Mouse (Mus musculus) mouse trophoblast stem cell (cell line): Measurements from ENCODE around the gene Cyp2b10.
"Not testable (repeated sequence)": the region's sequence is repeated elsewhere in the genome, so short reads cannot be mapped to it uniquely, and the experiment has no call there.

Experiments used
- in situ Hi-C, 2 experiments: fragments of 300-500 bp; cut with MseI, MboI; formaldehyde crosslinking; loops; 2 replicates in 1 of 2; 3 replicates in 1 of 2; pipeline ENCODE4 v1.15.1; 2025

The Cyp2b10 gene

DNA sequence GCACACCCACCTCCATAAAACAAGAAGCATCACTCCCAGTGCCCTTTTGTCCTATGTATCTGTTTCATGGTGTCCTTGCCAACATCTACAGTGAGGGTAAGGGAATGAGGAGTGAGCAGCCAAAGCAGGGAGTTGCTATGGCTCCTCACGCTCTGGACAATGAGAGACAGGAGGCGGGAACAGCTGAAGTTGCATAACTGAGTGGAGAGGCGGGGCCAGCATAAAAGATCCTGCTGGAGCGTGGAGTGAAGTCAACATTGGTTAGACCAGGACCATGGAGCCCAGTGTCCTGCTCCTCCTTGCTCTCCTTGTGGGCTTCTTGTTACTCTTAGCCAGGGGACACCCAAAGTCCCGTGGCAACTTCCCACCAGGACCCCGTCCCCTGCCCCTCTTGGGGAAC is at the start of gene Cyp2b10:
Cyp2b10 (plus strand) TSS at position 210 of the 400 bp plus-strand sequence.
- in situ Hi-C loops = no loop called here

DNA sequence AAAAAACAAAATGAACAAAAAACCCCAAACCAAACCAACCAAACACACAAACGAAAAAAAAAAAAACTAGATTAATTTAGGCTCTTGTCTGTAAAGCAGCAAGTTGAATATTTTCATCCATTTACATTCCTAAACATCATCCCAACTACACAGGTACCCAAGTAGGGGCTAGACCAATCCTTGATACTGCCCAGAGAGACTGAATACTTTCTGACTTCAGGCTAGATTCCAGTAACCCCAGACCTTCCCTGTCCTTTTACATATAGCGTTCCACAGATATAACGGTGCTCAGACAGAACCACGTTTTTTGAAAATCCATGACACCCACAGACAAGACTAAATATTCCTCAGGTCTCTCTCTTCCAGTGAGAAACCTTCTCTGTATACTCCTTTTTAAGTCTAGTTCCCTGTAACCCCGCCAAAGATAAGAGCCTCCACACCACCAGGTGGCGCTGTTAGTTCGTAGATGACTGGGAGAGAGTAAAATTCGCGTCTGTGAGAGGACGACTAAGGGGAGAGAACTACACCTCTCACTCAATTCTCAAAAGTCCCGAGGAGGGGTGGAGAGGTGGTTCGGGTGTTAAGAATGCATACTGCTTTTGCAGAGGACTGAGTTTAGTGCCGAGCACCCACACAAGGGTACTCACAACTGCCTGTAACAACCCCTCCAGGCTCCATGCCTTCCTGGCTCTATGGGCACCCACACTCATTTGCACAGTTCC is 49.5 kb upstream of the Cyp2b10 start:
- in situ Hi-C loops = no loop called here

DNA sequence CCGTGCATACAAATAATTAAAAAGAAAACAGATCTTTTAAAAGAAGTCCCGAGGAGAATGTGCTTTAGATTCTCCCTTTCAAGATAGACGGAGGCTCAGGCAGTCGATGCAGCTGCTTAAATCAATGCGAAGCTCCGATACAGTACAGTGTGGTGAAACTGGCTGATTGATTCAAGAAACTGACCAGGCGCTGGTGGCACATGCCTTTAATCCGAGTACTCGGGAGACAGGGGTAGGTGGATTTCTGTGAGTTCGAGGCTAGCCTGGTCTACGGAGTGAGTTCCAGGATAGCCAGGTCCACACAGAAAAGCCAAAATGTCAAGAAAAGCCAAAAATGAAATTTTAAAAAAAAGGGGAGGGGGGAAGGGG is 49.0 kb upstream of the Cyp2b10 start:
- in situ Hi-C loops = no loop called here

DNA sequence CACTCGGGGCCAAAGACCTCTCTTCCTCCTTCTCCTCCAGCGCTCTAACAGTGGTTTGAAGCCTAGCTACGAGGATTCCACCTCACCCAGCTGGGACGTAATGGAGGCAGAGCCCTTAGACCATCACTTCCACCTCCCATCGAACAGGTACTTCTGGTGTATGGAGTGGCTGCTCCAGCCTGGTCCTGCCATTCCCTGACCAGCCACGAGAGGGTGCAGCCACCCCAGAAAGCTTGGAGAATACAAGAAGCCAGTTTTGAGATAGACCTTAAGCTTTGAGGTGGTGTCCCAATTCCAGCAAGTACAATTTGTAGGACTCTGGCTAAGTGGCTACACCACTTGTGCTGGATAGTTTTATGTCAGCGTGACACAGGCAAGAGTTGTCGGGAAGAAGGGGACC is 42.3 kb upstream of the Cyp2b10 start:
- in situ Hi-C loops = loop anchor here in 1 of 2 experiments (5.0 kb wide), 1 partner anchor 47 kb away; no protein-coding TSS in a partner anchor

DNA sequence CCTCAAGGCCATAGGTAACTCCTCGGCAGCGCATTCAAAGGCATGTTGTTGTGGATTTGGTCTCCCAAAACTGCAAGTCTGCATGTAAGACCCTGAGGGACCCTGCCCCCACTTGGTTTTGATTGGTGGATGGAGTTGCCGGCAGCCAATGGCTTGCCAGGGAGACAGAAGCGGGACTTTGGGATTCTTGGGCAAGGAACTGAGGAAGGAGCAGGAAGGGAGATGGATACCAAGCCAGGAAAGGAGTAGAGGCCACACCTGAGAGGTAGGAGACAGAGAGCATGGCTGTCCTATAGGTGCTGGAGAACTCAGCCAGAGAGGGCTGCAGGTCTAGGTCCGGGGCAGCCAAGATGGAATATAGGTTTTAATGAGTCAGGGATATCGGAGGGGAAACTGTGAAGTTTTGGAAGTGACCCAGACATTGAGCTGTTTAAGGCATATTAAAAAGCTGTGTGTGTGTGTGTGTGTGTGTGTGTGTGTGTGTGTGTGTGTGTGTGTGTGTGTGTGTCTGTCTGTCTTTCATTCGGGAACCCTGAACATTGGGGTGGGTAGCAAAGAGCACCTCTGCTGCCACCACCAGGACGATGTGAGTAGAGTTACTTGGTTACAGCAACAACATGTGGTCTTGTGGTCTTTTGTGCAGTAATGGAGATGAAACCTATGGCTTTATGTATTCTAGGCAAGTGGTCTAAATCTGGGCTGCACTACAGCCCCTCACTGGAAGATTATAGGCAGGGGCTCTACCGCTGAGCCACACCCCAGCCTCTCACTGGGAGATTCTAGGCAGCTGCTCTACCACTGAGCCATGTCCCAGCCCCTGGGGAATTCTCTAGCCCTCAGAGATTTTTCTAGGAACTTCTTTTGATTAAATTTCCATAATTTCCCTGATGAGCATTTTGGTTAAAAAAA is 37.2 kb upstream of the Cyp2b10 start:
- in situ Hi-C loops = loop anchor here in 1 of 2 experiments (5.0 kb wide), 1 partner anchor 42 kb away; no protein-coding TSS in a partner anchor

DNA sequence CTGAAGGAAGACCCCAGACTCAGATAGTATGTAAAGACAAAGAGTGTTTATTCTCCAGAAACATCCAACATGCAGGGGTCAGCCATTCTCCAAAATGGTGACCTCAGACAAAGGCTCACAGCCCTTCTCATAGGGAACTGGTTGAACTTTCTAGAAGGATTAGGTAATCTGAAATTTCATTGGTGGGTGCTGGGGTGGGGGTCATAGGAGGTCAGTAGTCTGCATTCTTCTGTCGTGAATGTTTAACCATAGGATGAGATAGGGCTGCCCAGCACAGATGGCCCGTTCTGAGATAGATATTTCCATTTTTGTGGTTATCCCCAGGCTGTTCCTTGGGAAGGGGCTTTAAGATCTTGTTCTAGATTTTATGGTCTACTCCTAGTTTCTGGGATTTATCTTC is 35.1 kb upstream of the Cyp2b10 start:
- in situ Hi-C loops = no loop called here

DNA sequence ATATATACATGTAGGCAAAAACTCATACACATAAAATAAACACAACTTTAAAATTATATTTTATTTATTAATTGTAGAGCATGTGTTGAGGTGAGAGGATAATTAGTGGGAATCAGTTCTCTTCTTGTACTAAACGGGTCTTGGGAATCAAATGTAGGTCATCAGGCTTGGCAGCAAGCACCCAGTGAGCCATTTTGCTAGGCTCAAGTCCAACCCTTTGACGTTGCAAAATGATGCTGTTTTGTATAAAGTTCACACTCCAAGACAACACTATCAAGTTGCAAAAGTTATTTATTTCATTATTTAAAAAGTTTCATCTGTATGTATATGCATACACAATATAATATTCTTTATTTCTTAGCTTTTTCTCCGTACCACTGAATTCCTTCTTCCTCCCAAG is 33.7 kb upstream of the Cyp2b10 start:
- in situ Hi-C loops = no loop called here

DNA sequence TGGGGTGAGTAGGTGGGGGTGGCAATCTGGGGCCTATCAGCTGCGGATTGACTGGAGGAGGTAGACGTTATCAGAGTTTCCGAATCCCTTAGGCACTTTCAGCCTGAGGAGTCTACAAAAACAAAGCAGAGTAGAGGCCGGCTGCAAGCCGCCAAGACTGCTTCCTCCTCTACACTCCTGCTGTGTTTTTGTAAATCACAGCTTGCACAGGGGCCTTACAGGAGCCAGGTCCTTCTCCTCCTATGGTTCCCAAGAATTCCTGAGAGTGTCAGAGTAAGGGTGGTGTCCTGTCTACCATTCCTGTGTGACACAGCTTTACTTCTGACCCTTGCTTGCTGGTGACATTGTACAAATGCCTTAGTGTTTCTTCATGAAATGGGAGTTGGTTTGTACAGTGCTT is 32.6 kb upstream of the Cyp2b10 start:
- in situ Hi-C loops = loop anchor here in 1 of 2 experiments (5.0 kb wide), 1 partner anchor 37 kb away; no protein-coding TSS in a partner anchor

DNA sequence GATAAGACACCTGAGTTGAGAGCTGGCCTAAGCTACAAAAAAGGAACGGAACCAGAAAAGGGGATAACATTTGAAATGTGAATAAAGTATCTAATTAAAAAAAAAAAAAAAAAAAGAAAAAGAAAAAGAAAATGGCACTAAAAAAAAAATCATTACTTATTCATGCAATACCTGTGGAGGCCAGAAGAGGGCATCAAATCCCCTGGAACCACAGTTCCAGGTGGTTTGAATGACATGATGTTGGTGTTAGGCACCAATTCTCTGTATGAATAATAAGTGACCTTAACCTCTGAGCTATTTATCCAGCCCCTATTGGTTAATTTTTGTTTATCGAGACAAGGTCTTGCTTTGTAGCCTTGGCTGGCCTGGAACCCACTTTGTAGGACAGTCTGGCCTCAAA is 27.6 kb upstream of the Cyp2b10 start:
- in situ Hi-C loops = loop anchor here in 1 of 2 experiments (5.0 kb wide), 1 partner anchor 33 kb away; no protein-coding TSS in a partner anchor

DNA sequence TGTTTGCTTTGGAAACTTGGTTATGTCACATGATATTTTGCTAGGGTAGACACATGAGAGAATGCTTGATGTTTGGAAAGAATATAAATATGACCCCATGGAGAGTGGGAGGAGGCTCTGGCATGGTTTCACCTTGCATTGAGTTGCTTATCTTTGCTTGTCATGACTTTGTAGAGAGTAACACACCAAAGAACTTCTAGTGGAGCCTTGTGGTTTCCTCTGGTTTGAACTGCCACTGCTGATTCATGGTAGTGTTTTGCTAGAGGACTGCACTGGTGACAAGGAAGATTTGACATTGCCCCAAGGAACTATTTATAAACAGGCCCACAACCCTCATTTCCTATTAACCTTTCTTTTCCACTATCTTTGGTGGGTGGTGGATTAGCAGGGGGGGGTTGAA is 24.8 kb upstream of the Cyp2b10 start:
- in situ Hi-C loops = no loop called here

DNA sequence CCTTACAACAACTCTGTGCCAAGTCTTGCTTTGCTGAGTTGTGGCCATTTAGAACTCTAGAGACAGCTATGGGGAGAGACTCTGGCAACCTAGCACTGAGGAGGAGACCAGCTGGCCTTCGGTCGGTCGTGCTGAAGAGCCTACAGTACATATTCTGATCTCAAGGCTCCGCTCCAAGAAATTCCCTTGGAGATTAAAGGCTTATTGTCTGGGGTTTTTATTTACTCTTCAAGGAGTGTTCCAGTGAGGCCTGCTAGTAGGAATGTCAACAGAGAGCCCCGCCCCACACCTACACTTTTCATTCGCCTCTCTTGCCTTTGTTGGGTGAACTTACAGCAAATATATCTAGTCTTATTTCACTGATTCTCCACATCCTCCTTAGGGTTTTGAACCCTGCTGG is 18.7 kb upstream of the Cyp2b10 start:
- in situ Hi-C loops = no loop called here

DNA sequence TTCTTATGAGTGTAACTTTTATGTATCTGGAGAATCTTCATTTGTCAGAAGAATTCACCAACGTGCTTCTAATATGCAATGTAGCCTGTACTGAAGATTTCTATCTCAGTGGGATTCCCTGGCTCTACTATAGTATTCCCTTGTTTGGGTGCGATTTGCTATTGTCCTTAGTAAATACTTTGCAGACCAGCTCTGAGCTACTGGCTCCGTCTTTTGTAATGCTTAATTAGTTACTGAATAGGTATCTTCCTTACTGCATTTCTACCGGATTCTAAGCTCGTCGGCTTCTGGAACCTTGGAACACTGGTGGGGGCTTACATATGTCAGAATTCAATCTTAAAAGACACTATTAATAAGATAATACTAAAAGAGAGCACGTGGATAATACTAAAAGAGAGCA is 16.7 kb upstream of the Cyp2b10 start:
- in situ Hi-C loops = not testable (repeated sequence)

DNA sequence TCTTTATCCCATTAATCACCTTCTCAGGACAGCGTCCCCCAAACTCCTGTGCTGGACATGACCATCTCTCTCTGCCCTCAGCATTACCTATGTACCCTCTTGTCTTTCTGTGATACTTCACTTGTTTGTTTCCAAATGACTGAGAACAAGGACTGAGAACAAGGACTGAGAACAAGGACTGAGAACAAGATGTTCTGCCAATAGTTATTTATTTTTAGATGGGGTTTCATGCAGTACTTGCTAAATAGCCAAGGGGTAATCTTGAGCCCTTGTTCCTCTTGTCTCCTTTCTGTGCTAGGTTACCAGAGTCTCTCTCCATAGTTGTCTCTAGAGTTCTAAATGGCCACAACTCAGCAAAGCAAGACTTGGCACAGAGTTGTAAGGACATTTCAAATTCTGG is 13.1 kb upstream of the Cyp2b10 start:
- in situ Hi-C loops = no loop called here

DNA sequence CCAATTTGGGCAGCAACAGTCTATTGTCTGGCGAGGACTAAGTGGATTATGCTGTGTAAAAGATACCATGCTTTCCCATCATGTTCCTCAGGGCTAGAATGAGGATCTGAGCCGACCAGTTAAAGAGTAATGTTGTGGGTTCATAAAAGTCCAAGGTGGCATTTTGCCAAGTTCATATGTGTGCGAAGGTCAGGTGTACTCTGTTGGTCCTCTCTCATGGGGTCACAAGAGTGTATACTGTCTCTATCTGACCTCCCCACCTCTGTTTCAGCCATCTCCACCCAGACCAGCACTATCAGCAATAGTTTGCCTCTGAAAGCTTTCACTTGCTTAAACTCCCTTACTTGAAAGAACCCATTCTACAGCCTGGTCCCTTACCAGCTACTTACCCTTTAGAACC is 9.7 kb upstream of the Cyp2b10 start:
- in situ Hi-C loops = no loop called here

DNA sequence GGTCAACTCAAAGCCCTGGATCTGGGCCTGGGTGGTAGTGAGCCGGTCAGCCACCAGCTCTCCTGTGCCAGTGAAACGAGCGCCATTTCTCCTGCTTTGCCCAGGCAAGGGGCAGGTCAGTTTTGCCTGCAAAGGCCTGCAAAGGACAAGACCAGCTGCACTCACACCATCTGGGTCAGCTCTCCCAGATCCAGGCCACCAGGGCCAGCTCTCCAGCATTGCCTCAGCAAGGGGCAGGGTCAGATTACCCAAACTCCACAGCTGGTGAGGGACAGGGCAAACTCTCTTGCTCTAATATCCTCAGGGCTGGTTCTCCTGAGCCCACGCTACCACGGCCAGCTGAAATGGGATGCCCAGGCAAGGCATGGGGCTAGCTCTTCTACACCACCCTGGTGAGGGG is 4.3 kb upstream of the Cyp2b10 start:
- in situ Hi-C loops = no loop called here

DNA sequence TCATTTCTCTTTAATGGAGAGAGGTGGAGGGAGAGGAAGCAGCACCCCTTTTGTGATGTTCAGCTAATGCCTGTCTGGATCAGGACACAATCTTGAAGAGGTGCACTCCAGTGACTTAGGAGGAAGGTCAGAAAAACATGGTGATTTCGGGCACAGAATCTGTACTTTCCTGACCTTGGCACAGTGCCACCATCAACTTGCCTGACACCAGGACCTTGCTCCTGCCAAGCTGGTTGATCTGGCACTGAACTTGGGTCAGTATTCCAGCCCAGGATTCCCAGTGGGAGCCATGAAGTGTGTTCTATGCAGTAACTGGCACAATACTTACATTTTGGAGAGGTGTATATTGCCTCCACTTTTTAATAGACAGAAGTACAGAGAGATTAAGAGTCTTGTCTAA is 2.3 kb upstream of the Cyp2b10 start:
- in situ Hi-C loops = no loop called here

DNA sequence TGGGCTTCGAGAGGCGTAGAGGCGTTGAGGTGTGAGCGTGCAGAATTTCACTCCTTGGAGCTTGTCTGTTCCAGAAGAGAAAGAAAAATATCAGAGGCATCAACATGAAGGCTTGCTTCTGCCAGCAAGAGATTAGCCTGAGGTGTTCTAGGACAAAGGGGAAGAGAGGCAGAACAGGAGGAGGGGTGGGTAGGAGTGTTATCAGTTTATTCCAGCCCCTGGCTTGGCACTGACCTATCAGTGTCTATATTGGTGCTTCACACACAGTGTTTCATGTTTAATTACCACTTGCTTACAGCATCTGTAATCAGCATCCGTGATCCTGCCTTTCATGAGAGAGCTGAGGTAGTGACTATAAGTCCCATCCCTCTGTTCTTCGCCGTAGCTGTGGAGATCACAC is 644 bp downstream of the Cyp2b10 start:
- in situ Hi-C loops = no loop called here

DNA sequence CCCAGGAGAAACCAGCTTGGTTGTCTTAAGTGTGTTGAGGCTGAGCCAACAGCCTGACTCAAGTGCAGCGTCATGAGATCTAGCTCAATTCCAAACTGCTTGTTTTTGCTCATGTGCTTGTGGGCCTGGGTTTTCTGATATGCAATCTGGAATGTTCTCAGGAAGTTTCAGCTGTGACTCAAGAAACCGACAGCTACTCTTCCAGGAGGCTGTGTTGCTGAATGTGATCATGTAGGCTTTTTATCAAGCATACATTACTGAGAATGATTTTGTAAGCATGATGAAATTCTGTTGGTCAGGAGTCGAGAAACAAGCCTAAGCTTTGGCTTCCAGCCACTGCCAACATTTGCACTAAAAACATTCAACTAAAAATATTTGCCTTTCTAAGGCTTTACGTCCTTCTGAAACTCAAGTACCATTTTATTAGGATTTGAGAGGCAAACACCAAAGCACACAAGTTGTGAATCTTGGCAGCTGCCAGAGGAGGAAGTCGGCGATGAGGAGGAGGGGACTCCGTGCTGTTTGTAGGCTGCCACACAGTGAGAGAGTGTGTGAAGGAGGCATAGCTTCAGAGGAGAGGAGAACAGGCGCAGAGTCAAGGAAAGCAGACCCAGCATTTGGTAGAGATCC is 4.8 kb downstream of the Cyp2b10 start:
- in situ Hi-C loops = loop anchor here (5.0 kb wide), 2 partner anchors 35 to 45 kb away; no protein-coding TSS in a partner anchor

DNA sequence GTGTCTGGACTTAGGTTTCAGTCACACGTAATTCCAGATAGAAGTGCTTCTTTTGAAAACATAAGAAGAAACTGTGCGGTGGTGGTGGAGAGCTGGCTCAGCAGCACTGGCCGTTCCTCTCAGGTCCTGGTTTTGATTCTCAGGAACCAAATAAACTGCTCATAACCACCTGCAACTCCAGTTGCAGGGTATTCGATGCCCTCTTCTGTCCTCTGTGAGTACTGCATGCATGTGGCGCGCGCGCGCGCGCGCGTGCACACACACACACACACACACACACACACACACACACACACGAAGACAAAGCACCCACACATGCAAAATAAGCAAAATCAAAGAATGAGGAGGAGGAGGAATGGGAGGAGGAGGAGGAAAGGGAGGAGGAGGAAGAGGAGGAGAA is 5.7 kb downstream of the Cyp2b10 start:
- in situ Hi-C loops = loop anchor here (5.0 kb wide), 2 partner anchors 36 to 46 kb away; no protein-coding TSS in a partner anchor

DNA sequence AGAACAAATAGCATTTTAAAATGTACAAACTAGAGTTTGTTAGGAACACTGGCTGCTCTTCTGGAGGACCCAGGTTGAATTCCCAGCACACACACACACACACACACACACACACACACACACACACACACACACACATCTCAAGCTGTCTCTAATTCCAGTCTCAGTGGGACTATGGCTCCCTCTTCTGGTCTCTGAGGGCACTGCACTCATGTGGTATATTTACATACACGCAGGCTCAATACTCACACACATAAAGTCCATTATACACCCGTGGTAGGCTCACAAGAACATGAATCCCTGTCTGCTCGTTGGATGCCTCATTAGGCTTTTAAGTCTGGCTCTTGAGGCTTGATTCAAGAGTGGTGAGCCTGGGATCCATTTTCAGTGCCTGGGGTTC is 6.6 kb downstream of the Cyp2b10 start:
- in situ Hi-C loops = loop anchor here (5.0 kb wide), 2 partner anchors 37 to 47 kb away; no protein-coding TSS in a partner anchor

DNA sequence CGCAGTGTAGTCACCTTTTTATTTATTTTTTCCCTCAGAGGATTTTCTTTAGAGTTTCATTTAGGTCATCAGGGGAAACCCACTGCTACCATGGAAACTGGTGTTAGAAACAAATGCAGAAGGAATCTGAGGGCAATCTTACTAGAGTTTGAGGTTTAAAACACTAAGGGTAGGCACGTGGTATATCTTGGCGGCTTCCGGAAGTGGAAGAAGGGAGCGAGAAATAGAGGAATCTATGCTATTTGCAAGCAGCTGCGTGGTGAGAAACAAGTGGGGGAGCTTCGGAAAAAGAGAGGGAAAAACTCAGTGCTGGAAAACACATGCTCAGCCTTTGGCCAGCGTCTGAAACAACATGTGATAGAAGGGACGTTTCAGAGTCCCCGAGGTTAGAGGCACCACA is 7.1 kb downstream of the Cyp2b10 start:
- in situ Hi-C loops = loop anchor here (5.0 kb wide), 2 partner anchors 37 to 47 kb away; no protein-coding TSS in a partner anchor

DNA sequence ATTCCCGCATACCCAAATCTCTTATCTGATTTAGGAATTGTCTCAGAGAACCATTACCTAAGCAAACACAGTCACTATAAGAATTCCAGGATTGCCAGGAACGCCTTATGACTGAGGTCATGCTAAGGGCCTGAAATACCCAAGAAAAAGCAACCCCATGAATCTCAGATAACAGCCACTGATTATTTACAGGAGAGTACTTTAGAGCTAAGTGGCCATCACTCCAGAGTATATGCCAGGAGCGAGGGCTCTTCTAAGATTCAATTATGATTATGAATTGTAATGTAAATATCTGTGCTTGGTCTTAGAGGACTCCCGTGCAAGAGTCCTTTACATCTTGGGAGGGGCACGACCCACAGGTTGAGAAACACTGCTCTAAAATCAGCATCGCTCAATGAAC is 10.0 kb downstream of the Cyp2b10 start:
- in situ Hi-C loops = no loop called here
